Mouse (Mus musculus) bone marrow macrophage, adult 2 months (primary cell): ENCODE results near the gene H2-K1. TPM values are rescaled to one million over a fixed set of nuclear protein-coding genes. Genes with fewer than 3 reads are reported as not detected.
"Not testable (repeated sequence)": the region's sequence is repeated elsewhere in the genome, so short reads cannot be mapped to it uniquely, and the experiment has no call there.

ENCODE experiments used
- H3K27ac ChIP-seq: 2 replicates; pipeline ENCODE4 v1.5.1; 2012; ENCODE audit warnings: low read depth, low read length; ENCODE audit not compliant: insufficient read depth
- H3K4me1 ChIP-seq: 2 replicates; pipeline ENCODE4 v1.6.1; 2012; ENCODE audit warnings: low read length; ENCODE audit not compliant: control insufficient read depth, insufficient read depth
- H3K4me3 ChIP-seq: 2 replicates; pipeline ENCODE4 v1.5.1; 2012; ENCODE audit warnings: mild to moderate bottlenecking, low read length, moderate library complexity; ENCODE audit not compliant: insufficient read depth
- CTCF ChIP-seq: IDR thresholded peaks from 2 replicates; pipeline ENCODE4 v1.5.1; 2012; ENCODE audit warnings: low read depth, mild to moderate bottlenecking, low read length, moderate library complexity
- POLR2A ChIP-seq: IDR thresholded peaks from 2 replicates; pipeline ENCODE4 v1.6.1; 2012; ENCODE audit warnings: mild to moderate bottlenecking, low read depth, low read length, borderline replicate concordance
- polyA plus RNA-seq: library from polyadenylated mRNA; stranded (reverse); fragments of >200 nt; gene quantifications from 2 replicates; pipeline ENCODE4 v1.2.4, GENCODE M21; 2012; ENCODE audit not compliant: missing spikeins, insufficient read depth, insufficient read length

H2-K1 gene
- polyA plus RNA-seq, 1 experiment = 2,635 TPM

- peak overlapping the region; percentile 92; the same call in 1 of the 2 replicates for H3K27ac ChIP-seq
- H3K4me1 ChIP-seq = peaks cover 4% of the 10 kb centered on the region; the same call in 1 of the 2 replicates
- peak overlapping the region; percentile 84 for H3K4me3 ChIP-seq
- TF ChIP-seq CTCF (no peak), POLR2A (no peak)
Observed at GRCm38 (mm10) chr17:33956336-33956735, 43.8 kb downstream of the H2-K1 start.

DNA sequence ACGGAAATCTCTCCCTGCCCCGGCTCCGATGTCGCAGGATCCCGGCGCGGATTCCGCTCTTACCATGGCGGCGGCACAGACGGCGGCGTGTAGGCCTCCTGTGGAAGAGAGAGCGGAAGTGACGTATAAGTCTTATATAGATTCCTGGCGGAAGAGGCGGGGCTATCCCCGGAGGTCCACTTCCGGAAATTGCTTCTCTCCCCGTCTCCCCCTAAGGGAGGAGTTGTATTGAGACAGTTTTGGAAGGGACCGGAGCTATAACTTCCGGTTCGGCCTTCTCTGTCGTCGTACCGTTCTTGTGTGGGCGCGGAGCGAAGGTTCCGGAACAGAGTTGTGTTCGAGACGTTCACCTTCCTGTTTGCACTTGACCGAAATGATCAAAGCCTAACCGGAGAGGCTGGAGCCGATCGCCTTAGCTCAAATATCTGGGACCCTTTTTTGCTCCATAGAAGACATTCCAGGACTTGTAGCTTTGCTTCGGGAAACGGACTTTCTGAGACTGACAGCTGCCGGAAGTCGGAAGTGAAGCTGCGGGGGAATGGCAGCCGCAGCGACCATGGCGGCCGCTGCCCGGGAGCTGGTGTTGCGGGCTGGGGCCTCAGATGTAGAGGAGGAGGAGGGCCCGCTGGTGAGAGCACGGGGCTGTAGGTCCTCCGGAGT, 44.5 kb downstream of the H2-K1 start, which contains the start of the genes Vps52 and Rps18:
Vps52 (plus strand) TSS at position 258 of the 660 bp plus-strand sequence.
Rps18 (minus strand) TSS at position 447 of the 660 bp plus-strand sequence.
- Histone ChIP-seq H3K4me1 (peaks cover 5% of the 10 kb centered on the region; the same call in 1 of the 2 replicates), H3K27ac (peak within 1 kb of the TSS; percentile 92), H3K4me3 (peak within 1 kb of the TSS; percentile 93)
- TF ChIP-seq POLR2A (peak; percentile 78; the same call in 1 of the 2 replicates), CTCF (no peak)

GRCm38 (mm10) chr17:33954646-33955554, 45.2 kb downstream of the H2-K1 start:
- Histone ChIP-seq H3K4me1 (peaks cover 10% of the 10 kb centered on the region; the same call in 1 of the 2 replicates), H3K27ac (peak overlapping the region; percentile 85), H3K4me3 (peak overlapping the region; percentile 93)
- TF ChIP-seq POLR2A (no peak; the same call in 1 of the 2 replicates), CTCF (no peak)

GRCm38 (mm10) chr17:33953961-33954565, 46.1 kb downstream of the H2-K1 start:
- Histone ChIP-seq H3K27ac (peak overlapping the region; percentile 85), H3K4me1 (peaks cover 11% of the 10 kb centered on the region; the same call in 1 of the 2 replicates), H3K4me3 (peak overlapping the region; percentile 93)
- TF ChIP-seq CTCF (no peak), POLR2A (no peak)

DNA sequence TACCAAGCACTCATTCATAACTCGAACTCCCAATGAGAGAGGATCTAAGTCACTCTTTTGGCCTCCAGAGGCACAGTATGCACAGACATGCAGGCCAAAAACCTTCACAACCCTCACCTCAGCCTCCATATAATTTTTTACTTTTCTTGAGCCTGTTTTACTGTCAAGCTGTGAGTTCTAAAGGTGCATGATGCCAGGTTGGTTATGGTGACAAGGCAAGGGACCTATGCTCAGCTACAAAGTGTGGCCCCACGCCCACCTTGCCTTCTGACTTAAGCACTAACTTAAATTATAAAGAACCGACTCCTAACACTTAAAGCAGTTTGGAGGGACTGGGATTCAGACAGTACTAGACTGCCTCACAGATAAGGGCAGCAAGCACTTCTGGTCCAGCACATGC, 46.8 kb downstream of the H2-K1 start:
- H3K4me1 ChIP-seq = peaks cover 15% of the 10 kb centered on the region
- peak overlapping the region; percentile 93; the same call in 1 of the 2 replicates for H3K4me3 ChIP-seq
- 0 out of 2 replicates have a peak overlapping the region, but pooled peaks have one; percentile 4 for H3K27ac ChIP-seq
- TF ChIP-seq POLR2A (no peak), CTCF (no peak)

- H3K4me1 ChIP-seq = peaks cover 19% of the 10 kb centered on the region
- peak overlapping the region; percentile 93 for H3K4me3 ChIP-seq
- 0 out of 2 replicates have a peak overlapping the region, but pooled peaks have one; percentile 6 for H3K27ac ChIP-seq
- TF ChIP-seq POLR2A (no peak), CTCF (no peak)
Observed at GRCm38 (mm10) chr17:33952879-33953278, 47.3 kb downstream of the H2-K1 start.

GRCm38 (mm10) chr17:33952015-33952414, 48.1 kb downstream of the H2-K1 start:
- peaks cover 25% of the 10 kb centered on the region for H3K4me1 ChIP-seq

GRCm38 (mm10) chr17:33951021-33951946, 48.9 kb downstream of the H2-K1 start, which contains the start of gene B3galt4:
B3galt4 (minus strand) TSS chr17:33951488.
- H3K4me3 ChIP-seq = peak within 1 kb of the TSS; percentile 68
- no peak for TF ChIP-seq CTCF
- TF ChIP-seq POLR2A = no peak; the same call in 1 of the 2 replicates
- peaks cover 32% of the 10 kb centered on the region for H3K4me1 ChIP-seq
- peak within 1 kb of the TSS; percentile 71 for H3K27ac ChIP-seq

More at GRCm38 (mm10) chr17:33952015-33952414, 48.1 kb downstream of the H2-K1 start:
- H3K27ac ChIP-seq = not testable (repeated sequence)
- peak overlapping the region; percentile 68 for H3K4me3 ChIP-seq
